Mouse (Mus musculus) megakaryocyte, embryonic 14.5 days (primary cell): Measurements from ENCODE around the gene Gm43738.

Experiments
- FLI1 ChIP-seq: IDR thresholded peaks from 2 replicates; pipeline ENCODE4 v1.6.1; 2012; ENCODE audit warnings: low read length, inconsistent platforms, mixed read lengths
- GATA1 ChIP-seq: IDR thresholded peaks from 3 replicates; pipeline ENCODE4 v1.6.1; 2012; ENCODE audit warnings: mixed read lengths, low read length, inconsistent platforms, borderline replicate concordance

- TF ChIP-seq GATA1 (no peak), FLI1 (no peak)
Measured at GRCm38 (mm10) chr3:89090694-89091655, 9.9 kb downstream of the Gm43738 start.
